Mouse (Mus musculus): ENCODE results near the gene Gal3st2b. TPM values are rescaled to one million over a fixed set of nuclear protein-coding genes. Genes with fewer than 3 reads are reported as not detected.
"Not testable (repeated sequence)": the region's sequence is repeated elsewhere in the genome, so short reads cannot be mapped to it uniquely, and the experiment has no call there.

Gene Gal3st2b
- polyA plus RNA-seq, 1 experiment from 2014 or later: not detected

DNA sequence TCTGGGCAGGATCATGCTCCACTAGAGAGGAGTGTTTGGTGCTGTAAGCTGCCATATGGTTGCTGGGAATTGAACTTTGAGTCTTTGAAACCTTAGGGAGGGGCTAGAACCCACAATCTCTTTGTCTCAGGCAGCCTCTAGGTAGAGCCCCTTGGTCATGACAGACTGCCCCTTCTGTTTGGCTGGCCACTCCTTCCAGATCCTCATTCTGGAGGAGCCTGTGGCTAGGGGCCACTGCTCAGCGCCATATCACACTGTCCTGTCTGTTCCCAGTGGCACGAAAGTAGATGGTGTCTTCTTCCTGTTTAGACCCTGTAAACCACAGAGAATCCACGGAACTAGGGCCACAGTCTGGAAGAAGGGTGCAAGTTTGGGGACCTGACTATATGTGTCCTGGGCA lies 4.5 kb downstream of the Gal3st2b start:
- WGBS (ENCODE audit: insufficient replicate concordance): 23% methylated on average over 3 of the region's 3 CpGs
- not testable (repeated sequence) for H3K9ac ChIP-seq; H3K4me1 ChIP-seq; H3K4me2 ChIP-seq; H3K9me3 ChIP-seq (replicated peaks); H3K36me3 ChIP-seq; H3K27ac ChIP-seq; ATAC-seq; H3K27me3 ChIP-seq (replicated peaks); H3K4me3 ChIP-seq

DNA sequence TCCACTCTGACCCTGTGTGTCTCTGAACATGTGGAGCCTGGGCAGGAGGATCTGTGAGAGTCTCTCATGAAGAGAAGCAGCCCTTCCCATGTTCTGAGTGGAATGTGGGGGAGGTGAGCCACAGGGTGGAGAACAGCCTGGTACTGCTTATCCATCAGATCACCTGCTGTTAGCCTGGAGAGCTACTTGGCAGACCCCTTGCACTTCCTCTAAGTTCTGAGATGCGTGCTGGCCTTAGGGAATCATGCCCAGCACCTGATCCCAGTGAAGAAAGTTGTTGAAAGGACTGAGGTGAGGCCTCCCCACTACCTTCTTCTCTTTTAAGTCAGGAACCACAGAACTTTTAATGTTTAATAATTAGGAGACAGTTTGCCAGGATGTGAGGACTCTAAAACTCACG lies 5.0 kb downstream of the Gal3st2b start:
- ATAC-seq; H3K9ac ChIP-seq; H3K4me2 ChIP-seq; H3K4me1 ChIP-seq; H3K27me3 ChIP-seq (replicated peaks); H3K9me3 ChIP-seq (replicated peaks); H3K27ac ChIP-seq; H3K4me3 ChIP-seq; H3K36me3 ChIP-seq: not testable (repeated sequence)
- WGBS (ENCODE audit: insufficient replicate concordance): 26% methylated on average over 2 of the region's 2 CpGs

DNA sequence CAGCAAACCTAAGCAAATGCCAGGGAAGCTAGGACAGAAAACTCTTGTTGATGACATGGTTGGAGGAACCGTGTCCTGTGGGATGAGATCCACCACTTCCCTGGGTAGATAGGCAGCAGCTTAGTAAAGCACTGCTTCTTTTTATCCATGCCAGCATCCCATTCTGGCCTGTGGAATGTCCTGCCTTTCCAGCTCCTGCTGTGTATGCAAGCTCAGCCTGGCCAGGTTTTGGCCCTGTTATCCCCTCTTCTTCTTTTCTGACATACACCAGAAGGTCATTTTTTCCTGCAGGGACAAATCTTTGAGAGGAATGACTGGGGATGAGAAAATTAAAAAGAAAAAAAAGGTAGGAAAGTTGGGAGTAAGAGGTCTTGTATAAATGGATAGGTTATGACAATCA lies 17.3 kb downstream of the Gal3st2b start:
- H3K9ac ChIP-seq; H3K4me1 ChIP-seq; H3K9me3 ChIP-seq (replicated peaks); H3K27me3 ChIP-seq (replicated peaks); H3K4me2 ChIP-seq; H3K27ac ChIP-seq; H3K36me3 ChIP-seq; H3K4me3 ChIP-seq; ATAC-seq: not testable (repeated sequence)
- WGBS (ENCODE audit: insufficient replicate concordance): 65% methylated on average over 1 of the region's 1 CpGs

DNA sequence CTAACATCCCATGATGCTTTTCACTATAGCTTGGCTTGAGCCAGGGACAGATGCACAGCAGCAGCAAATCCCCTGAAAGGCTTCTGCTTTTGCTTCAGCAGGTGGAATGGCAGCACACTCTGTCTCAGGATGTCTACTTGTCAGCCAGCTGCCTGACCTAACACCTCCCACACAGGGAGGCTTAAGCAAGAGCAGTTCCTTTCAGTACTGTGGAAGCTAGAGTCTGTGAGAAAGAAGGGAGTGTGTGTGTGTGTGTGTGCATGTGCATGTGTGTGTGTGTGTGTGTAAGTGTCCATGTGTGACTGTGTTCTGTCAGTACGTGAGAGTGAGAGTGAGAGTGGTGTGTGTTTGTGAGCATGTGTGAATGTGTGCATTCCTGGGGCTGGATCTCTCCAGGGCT lies 19.7 kb downstream of the Gal3st2b start:
- H3K27ac ChIP-seq; H3K27me3 ChIP-seq (replicated peaks); H3K4me2 ChIP-seq; H3K4me3 ChIP-seq; H3K4me1 ChIP-seq; H3K36me3 ChIP-seq; H3K9me3 ChIP-seq (replicated peaks); H3K9ac ChIP-seq; ATAC-seq: not testable (repeated sequence)
- WGBS (ENCODE audit: insufficient replicate concordance): 33% methylated on average over 1 of the region's 1 CpGs

DNA sequence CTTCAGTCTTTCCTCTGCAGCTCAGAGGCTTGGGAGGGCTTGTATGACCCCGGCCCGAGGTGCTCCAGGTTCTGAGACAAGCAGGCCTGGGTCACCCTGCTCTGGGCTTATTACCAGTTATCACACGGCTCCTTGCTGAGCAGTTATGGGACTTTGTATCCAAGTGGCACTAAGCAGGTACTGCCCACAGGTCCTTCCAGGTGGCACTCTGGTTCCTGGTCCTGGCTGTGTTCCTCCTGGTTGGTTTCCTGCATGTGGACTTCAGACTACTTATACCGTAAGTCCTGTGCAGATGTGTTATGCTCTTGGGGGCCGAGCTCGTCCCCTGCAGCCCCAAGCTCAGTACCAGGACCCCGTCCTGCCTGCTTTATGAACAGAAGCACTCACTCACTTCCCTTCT lies 20.3 kb downstream of the Gal3st2b start:
- ATAC-seq; H3K27me3 ChIP-seq (replicated peaks); H3K9me3 ChIP-seq (replicated peaks); H3K4me2 ChIP-seq; H3K4me3 ChIP-seq; H3K36me3 ChIP-seq; H3K9ac ChIP-seq; H3K4me1 ChIP-seq; H3K27ac ChIP-seq: not testable (repeated sequence)
- WGBS (ENCODE audit: insufficient replicate concordance): 68% methylated on average over 7 of the region's 7 CpGs

DNA sequence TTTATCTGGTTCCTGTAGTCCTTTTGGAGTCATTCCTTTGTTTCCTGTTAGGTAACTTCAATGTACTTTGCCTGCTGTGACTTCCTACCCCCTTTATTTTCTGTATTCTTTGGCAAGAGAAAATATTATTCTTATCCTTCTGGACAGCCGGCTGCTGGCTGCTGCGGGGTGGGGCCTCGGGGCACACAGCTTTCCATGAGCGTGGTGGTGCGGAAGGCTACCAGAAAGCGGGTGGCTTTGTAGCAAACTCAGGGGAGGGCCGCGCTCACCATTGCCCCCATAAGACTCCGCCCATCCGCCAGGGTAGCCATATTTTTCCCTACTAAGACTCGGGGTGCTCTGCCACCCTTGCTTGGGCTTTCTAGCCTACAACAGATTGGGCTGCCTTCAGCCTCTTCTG lies 31.0 kb downstream of the Gal3st2b start:
- not testable (repeated sequence) for H3K36me3 ChIP-seq; H3K4me3 ChIP-seq; H3K4me2 ChIP-seq; H3K27ac ChIP-seq; H3K9me3 ChIP-seq (replicated peaks); H3K9ac ChIP-seq; H3K4me1 ChIP-seq; H3K27me3 ChIP-seq (replicated peaks); ATAC-seq
- no CpG with 5 or more reads among the region's 11 CpGs for WGBS (ENCODE audit: insufficient replicate concordance)

DNA sequence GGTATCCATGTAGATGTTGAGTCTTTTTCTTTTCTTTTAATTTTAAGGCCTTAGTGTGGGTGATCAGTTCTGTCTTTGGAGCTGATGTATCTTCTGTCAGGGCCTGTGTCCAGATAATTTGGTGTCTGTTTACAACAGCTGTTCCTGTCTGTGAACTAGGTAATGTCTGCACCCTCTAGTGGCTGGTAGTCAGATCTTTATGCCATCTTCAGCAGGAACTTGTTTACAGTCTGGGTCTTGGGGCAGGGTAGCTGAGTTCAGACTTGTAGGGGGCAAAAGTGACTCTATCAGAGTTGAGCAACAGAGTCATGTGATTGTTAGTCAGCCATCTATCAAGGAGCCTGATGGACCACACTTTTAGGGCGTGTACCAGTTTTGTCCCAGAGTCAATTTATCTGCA lies 48.4 kb downstream of the Gal3st2b start:
- H3K4me1 ChIP-seq; H3K4me2 ChIP-seq; H3K27me3 ChIP-seq (replicated peaks); H3K4me3 ChIP-seq; H3K9ac ChIP-seq; H3K27ac ChIP-seq; H3K9me3 ChIP-seq (replicated peaks); ATAC-seq; H3K36me3 ChIP-seq: not testable (repeated sequence)
- no CpG with 5 or more reads among the region's 1 CpGs for WGBS (ENCODE audit: insufficient replicate concordance)

DNA sequence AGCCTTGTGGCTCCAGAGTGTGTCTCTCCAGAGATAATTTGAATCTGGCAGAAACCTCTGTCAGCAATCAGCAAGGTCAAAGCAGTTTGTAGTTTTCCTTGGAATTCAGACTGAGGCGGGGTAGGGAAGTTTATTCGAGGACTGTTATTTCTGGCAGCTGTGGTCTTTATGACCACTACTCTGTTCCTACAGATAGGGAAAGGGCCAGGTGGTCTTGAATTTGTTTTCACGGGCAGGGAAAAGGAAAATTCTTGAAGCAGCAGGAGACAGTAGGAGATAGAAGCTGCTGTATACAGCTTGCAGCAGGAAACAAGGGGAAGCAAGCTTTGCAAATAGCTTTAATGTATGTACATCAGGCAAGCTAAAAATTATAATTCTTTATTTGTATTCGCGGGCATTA lies 52.3 kb downstream of the Gal3st2b start:
- H3K4me1 ChIP-seq; H3K36me3 ChIP-seq; H3K4me2 ChIP-seq; ATAC-seq; H3K27ac ChIP-seq; H3K4me3 ChIP-seq; H3K9ac ChIP-seq; H3K27me3 ChIP-seq (replicated peaks); H3K9me3 ChIP-seq (replicated peaks): not testable (repeated sequence)
- WGBS (ENCODE audit: insufficient replicate concordance): no CpG with 5 or more reads among the region's 5 CpGs

DNA sequence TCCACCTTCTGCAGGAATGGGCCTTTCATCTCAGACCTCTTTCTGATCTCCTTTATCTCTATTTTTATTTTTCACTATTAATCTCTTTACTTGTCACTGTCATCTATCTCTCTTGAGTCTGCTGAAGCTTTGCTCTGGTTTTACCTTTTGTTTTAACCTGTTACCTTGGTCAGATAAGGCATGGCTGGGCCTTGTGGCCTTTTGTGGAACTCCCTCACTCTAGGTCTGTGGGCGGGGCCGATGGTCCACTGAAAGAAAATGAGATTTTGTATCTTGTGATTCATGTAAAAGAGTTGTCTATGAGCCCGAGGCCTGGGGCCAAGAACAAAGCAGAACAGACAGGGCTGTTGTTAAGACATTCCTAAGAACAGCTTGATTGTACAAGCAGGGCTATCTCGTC lies 52.7 kb downstream of the Gal3st2b start:
- H3K27ac ChIP-seq; H3K4me3 ChIP-seq; H3K36me3 ChIP-seq; H3K4me1 ChIP-seq; H3K9ac ChIP-seq; H3K27me3 ChIP-seq (replicated peaks); ATAC-seq; H3K4me2 ChIP-seq; H3K9me3 ChIP-seq (replicated peaks): not testable (repeated sequence)
- WGBS (ENCODE audit: insufficient replicate concordance): no CpG with 5 or more reads among the region's 4 CpGs

DNA sequence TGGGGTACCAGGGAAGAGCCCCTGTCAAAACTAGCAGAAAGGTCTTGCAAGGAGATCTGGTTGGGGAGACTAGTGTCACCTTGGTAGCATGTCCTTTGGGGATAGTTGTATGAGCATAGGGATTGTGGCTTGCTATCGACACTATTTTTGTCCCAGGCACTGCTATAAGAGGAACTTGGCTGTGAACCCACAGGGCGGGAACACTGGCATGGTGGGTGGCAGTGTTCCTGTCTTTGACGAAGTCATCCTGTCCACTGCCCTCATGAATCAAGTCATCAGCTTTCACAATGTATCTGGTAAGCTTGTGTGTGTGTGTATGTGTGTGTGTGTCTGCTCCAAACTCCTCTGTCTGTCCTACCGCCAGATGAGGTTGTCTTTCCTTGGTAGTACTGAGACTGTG lies 57.7 kb downstream of the Gal3st2b start:
- H3K4me2 ChIP-seq; H3K4me3 ChIP-seq; H3K36me3 ChIP-seq; H3K27me3 ChIP-seq (replicated peaks); H3K9ac ChIP-seq; H3K27ac ChIP-seq; H3K9me3 ChIP-seq (replicated peaks); H3K4me1 ChIP-seq; ATAC-seq: not testable (repeated sequence)
- WGBS (ENCODE audit: insufficient replicate concordance): 22% methylated on average over 3 of the region's 4 CpGs

DNA sequence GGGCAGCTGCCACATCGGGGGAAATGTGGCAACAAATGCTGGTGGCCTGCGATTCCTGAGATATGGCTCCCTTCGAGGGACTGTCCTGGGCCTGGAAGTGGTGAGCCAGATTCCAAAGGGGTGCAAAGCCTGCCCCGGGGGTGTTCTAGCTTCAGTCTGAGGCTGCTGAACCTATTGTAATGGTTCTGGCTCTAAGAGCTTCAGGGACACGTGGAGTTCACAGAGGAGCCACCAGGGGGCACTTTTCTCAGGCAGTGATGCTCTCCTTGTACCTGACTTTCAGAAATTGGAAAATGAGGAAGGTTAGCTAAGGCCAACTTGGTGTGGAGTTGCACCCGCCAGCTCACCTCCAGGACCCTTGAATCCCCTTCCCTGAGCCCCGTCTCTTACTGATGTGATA lies 60.2 kb downstream of the Gal3st2b start:
- WGBS (ENCODE audit: insufficient replicate concordance): no CpG with 5 or more reads among the region's 7 CpGs
- not testable (repeated sequence) for H3K27me3 ChIP-seq (replicated peaks); H3K27ac ChIP-seq; H3K9me3 ChIP-seq (replicated peaks); H3K9ac ChIP-seq; H3K4me2 ChIP-seq; H3K4me1 ChIP-seq; ATAC-seq; H3K36me3 ChIP-seq; H3K4me3 ChIP-seq

DNA sequence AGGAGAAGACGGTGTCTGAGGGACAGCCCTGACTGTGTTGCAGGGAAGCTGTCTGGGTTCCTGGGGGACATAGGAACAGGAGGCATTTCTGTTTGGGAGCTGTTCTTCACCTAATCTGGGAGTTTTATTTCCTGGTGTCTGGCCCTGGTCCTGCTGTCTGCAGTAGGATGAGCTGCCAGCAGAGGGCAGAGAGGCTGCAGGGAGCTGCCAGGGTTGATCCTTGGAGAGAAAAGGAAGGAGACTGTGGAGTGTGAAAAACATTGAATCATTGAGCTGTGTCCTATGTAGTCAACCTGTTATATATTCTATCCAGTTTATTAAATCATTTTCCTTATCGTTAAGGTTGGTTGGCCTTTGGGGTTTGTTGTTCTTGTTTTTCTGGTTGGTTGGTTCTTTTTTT lies 62.8 kb downstream of the Gal3st2b start:
- H3K9me3 ChIP-seq (replicated peaks); H3K4me3 ChIP-seq; H3K4me1 ChIP-seq; ATAC-seq; H3K27me3 ChIP-seq (replicated peaks); H3K36me3 ChIP-seq; H3K9ac ChIP-seq; H3K27ac ChIP-seq; H3K4me2 ChIP-seq: not testable (repeated sequence)
- WGBS (ENCODE audit: insufficient replicate concordance): no CpG with 5 or more reads among the region's 2 CpGs

DNA sequence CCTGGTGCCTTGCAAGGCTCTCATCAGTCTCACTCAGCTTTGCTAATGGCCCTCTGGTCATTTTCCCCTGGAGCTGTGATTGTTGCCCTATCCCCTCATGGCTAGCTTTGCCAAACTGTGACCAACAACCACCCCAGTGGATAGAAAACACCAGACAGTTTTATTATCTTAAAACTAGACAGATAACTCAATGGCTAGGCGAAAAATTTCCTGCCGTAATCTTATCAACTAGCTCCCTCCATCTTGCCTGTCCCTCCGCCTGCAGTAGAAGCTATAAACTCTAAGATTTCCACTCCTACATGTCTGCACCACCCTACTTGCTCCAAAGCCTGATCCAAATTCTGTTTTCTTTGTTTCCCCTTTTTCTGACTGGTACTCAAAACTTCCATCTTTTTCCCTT lies 68.1 kb downstream of the Gal3st2b start:
- no peak for ATAC-seq
- H3K9ac ChIP-seq: no peak overlapping the region
- H3K27me3 ChIP-seq (replicated peaks): no peaks in the 10 kb centered on the region
- 36% methylated on average over 3 of the region's 3 CpGs for WGBS (ENCODE audit: insufficient replicate concordance)
- no peaks in the 10 kb centered on the region for H3K9me3 ChIP-seq (replicated peaks)
- no peaks in the 10 kb centered on the region for H3K4me1 ChIP-seq
- H3K27ac ChIP-seq: no peak overlapping the region
- H3K4me2 ChIP-seq: no peak overlapping the region
- no peak overlapping the region for H3K4me3 ChIP-seq
- H3K36me3 ChIP-seq: no peaks in the 10 kb centered on the region

DNA sequence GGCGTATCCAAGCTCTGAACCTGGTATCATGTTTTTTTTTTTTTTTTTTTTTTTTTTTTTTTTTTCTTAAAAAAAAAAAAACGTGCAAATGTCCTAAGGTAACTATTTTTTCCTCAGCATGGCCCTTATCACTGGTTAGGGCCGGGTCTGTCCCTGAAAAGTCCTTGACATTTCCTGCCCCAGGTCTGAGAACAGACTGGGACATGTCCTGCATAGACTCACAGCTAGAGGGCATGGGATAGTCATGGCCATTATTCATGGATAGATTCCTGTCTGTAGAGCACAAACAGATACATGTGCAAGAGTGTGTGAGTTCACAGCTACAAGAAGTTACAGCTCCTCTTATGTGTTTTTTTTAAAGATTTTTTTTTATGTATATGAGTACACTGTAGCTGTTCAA lies 70.7 kb downstream of the Gal3st2b start:
- WGBS (ENCODE audit: insufficient replicate concordance): 34% methylated on average over 3 of the region's 3 CpGs
- H3K27ac ChIP-seq: no peak overlapping the region
- ATAC-seq: no peak

More for the DNA sequence above, 70.7 kb downstream of the Gal3st2b start:
- Histone ChIP-seq H3K4me1 (no peaks in the 10 kb centered on the region), H3K27me3 (replicated peaks) (no peaks in the 10 kb centered on the region), H3K36me3 (no peaks in the 10 kb centered on the region), H3K9ac (no peak overlapping the region), H3K9me3 (replicated peaks) (no peaks in the 10 kb centered on the region), H3K4me2 (no peak overlapping the region), H3K4me3 (no peak overlapping the region)
